Mouse (Mus musculus) liver, embryonic 14.5 days (tissue): Measurements from ENCODE around the gene Pik3cb.

Experiments
- CTCF ChIP-seq: IDR thresholded peaks from 2 replicates; pipeline ENCODE4 v1.5.1; 2016; ENCODE audit warnings: antibody characterized with exemption, low read depth, control low read depth
- EP300 ChIP-seq: IDR thresholded peaks from 2 replicates; pipeline ENCODE4 v1.6.1; 2016; ENCODE audit warnings: antibody characterized with exemption, low read depth

DNA sequence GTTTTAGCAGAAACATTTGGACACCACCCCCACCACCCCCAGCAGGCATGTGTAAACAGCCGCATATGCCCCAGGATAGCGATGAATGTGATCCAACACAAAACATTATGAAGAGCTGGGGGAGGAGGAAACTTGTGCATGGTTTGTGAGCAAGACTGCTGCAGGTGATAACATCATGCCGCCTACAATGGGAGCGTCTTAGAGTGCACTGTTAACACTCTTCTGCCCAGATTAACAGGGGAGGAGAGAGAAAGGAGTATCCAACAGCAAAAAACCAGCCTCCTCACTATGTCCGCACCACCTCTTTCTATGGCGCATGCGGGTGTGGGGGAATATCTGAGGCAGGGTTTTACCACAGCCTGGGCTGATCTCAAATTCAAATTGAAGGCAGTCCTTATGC, 45.2 kb downstream of the Pik3cb start:
- TF ChIP-seq EP300 (no peak), CTCF (no peak)
